Mouse (Mus musculus): ENCODE results near the gene Tenm2. TPM values are rescaled to one million over a fixed set of nuclear protein-coding genes. Genes with fewer than 3 reads are reported as not detected.

Tenm2 gene
- polyA plus RNA-seq (2015; fragmentation: Illumina TruSeq; extraction: RNeasy Lipid Tissue Mini Kit (QIAGEN cat#74804); ENCODE audit: insufficient read depth, low replicate concordance) = 0.07 TPM

GRCm38 (mm10) chr11:37235914-37236600 is at the start of gene Tenm2:
Gene Tenm2, minus strand, starts transcription at chr11:37235964.

GRCm38 (mm10) chr11:35980411-35980917 is 1255.3 kb downstream of the Tenm2 start, which contains the start of gene Wwc1:
Gene Wwc1, minus strand, starts transcription at chr11:35980527.

Measured in spleen, adult 10 weeks (tissue).